Mouse (Mus musculus): ENCODE results near the gene Pgd. TPM values are rescaled to one million over a fixed set of nuclear protein-coding genes. Genes with fewer than 3 reads are reported as not detected.

The Pgd gene
- polyA plus RNA-seq, 1 experiment from 2014 or later = 69.3 TPM

Other genes starting within 250 kb of the Pgd start
- 40.0 and 41.2 TPM in 2 replicates for gene Pex14, start 66.9 kb downstream of the Pgd start, polyA plus RNA-seq (2014; fragmentation: Nextera tagmentation; extraction: Ambion mirVana)
- 28.6 and 30.6 TPM in 2 replicates for gene Dffa, start 62.6 kb downstream of the Pgd start, polyA plus RNA-seq (2014; fragmentation: Nextera tagmentation; extraction: Ambion mirVana)
- 0.65 and 0.81 TPM in 2 replicates for gene Cort, start 40.0 kb downstream of the Pgd start, polyA plus RNA-seq (2014; fragmentation: Nextera tagmentation; extraction: Ambion mirVana)
- 35.1 and 35.4 TPM in 2 replicates for gene Cenps, start 29.1 kb downstream of the Pgd start, polyA plus RNA-seq (2014; fragmentation: Nextera tagmentation; extraction: Ambion mirVana)
- gene Kif1b, start 140.9 kb upstream of the Pgd start, polyA plus RNA-seq (2014; fragmentation: Nextera tagmentation; extraction: Ambion mirVana) = 44.3 and 50.7 TPM in 2 replicates